Mouse (Mus musculus) cortical plate, adult 2 months (tissue): ENCODE data around the gene Tia1. TPM values are rescaled to one million over a fixed set of nuclear protein-coding genes. Genes with fewer than 3 reads are reported as not detected.

Experiments used
- H3K27ac ChIP-seq: fragments of 200-500 bp; 2 replicates; pipeline ENCODE4 v1.5.1; 2012; ENCODE audit warnings: low read length, control low read depth, inconsistent platforms; ENCODE audit not compliant: insufficient read depth
- H3K4me1 ChIP-seq: fragments of 200-500 bp; 2 replicates; pipeline ENCODE4 v1.6.1; 2011; ENCODE audit warnings: low read length; ENCODE audit not compliant: control insufficient read depth, insufficient read depth
- H3K4me3 ChIP-seq: fragments of 200-500 bp; 2 replicates; pipeline ENCODE4 v1.5.1; 2011; ENCODE audit warnings: mild to moderate bottlenecking, low read length, control low read depth; ENCODE audit not compliant: insufficient read depth
- CTCF ChIP-seq: fragments of 200-500 bp; IDR thresholded peaks from 2 replicates; pipeline ENCODE4 v1.5.1; 2011; ENCODE audit warnings: mild to moderate bottlenecking, control low read depth, low read length; ENCODE audit not compliant: insufficient read depth; ENCODE audit errors: extremely low read depth
- POLR2A ChIP-seq: fragments of 200-500 bp; IDR thresholded peaks from 2 replicates; pipeline ENCODE4 v1.6.1; 2011; ENCODE audit warnings: mild to moderate bottlenecking, low read length, control low read depth; ENCODE audit not compliant: insufficient read depth; ENCODE audit errors: extremely low read depth
- polyA plus RNA-seq: library from polyadenylated mRNA; depleted of rRNA; stranded (reverse); fragments of >200 nt; gene quantifications from 2 replicates; pipeline ENCODE4 v1.2.3, GENCODE M21; 2012; rRNA removed

Gene Tia1
- polyA plus RNA-seq, 1 experiment, result 122 TPM

DNA sequence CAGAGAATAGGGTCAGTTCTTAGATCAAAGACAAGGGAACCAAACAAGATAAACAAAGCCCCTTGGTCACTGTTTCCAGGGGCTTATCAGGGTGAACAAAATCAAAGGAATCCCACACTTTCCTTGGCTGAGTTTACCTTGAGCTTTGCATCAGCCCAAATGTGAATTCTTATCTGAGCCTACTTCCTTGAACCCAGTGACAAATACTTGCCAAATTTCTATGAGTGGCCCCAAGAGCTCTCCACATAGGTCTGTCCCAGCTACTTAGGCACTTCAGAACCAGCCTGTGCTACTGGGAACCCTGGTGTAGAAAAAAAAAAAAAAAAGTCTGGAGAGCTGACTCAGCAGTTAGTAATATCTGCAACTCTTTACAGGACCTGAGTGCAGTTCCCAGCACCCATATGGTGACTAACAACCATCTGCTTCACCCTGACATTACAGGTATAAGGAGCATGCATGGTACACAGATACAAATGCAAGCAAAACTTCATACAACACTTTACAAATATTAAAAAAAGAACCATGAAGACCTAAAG is 70.7 kb downstream of the Tia1 start:
- TF ChIP-seq POLR2A (no peak), CTCF (no peak)
- H3K4me3 ChIP-seq, result no peak overlapping the region
- no peak overlapping the region for H3K27ac ChIP-seq
- H3K4me1 ChIP-seq, result peaks cover 1% of the 10 kb centered on the region; the same call in 1 of the 2 replicates

DNA sequence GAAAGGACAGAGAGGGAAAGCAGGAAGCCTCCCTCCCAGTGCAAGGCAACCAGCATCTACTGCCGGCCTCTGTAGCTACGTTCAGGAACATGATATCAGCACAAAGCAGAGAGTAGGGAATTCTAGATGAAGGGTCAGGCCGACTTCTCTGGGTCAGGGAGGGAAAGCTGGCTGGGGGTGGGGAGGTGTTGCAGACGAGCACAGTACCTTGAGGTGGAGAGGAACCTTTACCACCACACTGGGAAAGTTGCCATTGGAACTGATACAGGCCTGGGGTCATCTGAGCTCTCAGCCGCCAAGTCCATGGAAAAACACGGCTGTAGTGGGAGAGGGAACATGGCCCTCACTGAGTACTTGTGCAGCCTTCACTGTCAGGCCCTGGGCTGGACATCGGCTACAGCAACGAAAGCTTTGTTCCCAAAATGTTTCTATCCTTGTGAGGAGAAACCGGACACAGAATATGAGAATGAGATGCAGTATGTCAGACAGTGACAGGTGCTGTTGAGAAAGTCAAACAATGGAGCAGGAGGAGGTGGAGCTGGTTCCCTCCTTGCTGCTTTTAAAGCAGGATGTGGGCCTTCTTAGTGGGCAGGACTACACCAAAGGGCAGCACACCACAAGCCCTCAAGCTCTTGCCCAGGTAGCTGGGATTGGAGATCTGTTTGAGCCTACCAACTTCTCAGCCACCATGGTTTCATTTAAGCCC is 71.6 kb downstream of the Tia1 start:
- Histone ChIP-seq H3K4me1 (peaks cover 1% of the 10 kb centered on the region; the same call in 1 of the 2 replicates), H3K27ac (no peak overlapping the region), H3K4me3 (no peak overlapping the region)
- TF ChIP-seq CTCF (no peak), POLR2A (no peak)

DNA sequence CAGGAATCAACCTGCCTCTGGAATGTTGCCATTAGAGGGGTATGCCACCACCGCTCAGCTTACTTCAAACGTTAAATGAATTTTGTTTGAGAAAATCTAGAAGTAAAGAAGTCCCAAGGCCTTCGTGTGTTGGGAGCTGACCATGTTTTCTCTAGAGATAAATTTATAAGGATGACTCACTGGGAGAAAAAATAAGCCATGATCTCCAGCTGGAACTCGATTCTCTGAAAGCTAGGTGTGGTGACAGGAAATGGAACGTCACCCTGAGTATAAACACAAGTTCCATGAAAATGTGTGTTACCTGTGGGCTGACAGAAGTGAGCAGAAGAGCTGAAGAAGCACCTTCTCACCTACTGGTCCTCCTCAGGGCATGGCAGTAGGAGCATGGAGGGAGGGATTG is 72.9 kb downstream of the Tia1 start:
- H3K4me3 ChIP-seq, result no peak overlapping the region
- TF ChIP-seq POLR2A, result no peak
- no peak for TF ChIP-seq CTCF
- H3K4me1 ChIP-seq, result peaks cover 1% of the 10 kb centered on the region; the same call in 1 of the 2 replicates
- no peak overlapping the region for H3K27ac ChIP-seq

DNA sequence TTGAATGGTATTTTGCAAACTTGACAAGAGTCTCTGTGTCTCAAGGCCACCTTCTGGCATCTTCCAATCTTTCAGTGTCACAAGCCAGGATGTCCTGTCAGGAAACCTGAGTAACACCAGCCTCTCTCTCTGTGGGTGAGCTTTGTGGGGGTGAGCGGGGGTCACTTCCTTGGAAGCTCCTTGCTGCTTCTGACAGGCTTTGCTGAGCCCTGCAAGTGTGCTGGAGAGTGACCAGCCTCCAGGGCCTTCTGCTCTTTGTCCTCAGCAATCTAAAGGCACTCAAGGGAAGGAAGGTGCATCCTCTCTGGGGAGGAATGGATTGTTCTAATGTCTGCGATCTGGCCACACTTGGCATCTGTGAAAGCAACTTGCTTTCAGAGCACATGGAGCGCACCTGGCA is 75.3 kb downstream of the Tia1 start:
- TF ChIP-seq CTCF (no peak), POLR2A (no peak)
- H3K4me3 ChIP-seq, result no peak overlapping the region

DNA sequence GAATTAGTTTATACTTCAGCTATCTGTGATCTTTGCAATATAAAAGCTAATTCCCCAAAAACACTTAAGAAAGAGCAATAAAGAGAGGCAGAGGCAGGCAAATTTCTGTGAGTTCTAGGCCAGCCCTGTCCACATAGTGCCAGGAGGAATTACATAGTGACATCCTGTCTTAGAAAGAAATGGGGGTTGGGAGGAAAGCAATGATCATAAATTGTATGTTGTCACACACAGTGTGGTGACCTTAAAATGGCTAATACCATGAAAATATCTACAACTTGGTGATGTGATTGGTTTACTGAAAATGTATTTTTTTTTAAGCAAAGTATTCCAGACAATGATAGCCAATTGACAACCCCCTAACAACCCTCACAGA is 75.8 kb downstream of the Tia1 start:
- H3K27ac ChIP-seq, result no peak overlapping the region
- TF ChIP-seq POLR2A (no peak), CTCF (no peak)
- no peaks in the 10 kb centered on the region; the same call in 1 of the 2 replicates for H3K4me1 ChIP-seq
- no peak overlapping the region for H3K4me3 ChIP-seq

More for the DNA sequence above, 75.3 kb downstream of the Tia1 start:
- H3K4me1 ChIP-seq, result no peaks in the 10 kb centered on the region; the same call in 1 of the 2 replicates
- H3K27ac ChIP-seq, result no peak overlapping the region

DNA sequence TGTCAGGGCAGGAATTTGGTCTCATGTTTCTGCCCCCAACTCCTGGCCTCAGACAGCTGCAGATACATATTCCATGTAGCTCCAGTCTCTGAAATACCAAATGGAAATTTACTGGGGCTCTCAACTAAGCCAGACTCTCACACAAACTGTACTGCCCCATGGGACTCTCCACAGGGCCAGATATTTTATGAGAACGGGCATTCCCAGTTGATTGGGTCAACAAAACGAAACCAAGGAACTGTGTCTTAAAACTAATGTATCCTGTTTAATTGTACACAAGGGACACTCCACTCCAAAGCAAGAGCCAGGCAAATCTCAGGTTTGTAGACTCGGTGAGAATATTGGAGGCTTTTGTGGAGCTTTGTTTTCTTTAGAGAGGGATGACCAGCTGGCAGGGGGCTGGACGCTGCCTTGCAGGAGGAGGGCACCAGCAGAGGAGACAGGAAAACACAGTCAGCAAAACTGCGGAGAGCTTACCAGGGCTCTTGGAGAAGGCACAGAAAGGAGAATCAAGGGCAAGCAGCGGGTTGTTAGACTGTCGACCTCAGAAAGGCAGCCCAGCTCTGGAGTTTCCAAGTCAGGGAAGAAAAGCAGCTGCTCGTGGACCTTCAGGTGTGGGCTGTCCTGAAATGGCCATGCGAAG is 76.3 kb downstream of the Tia1 start:
- TF ChIP-seq POLR2A (no peak), CTCF (no peak)
- H3K4me3 ChIP-seq, result no peak overlapping the region
- peak overlapping the region; percentile 63 for H3K27ac ChIP-seq
- H3K4me1 ChIP-seq, result no peaks in the 10 kb centered on the region; the same call in 1 of the 2 replicates

DNA sequence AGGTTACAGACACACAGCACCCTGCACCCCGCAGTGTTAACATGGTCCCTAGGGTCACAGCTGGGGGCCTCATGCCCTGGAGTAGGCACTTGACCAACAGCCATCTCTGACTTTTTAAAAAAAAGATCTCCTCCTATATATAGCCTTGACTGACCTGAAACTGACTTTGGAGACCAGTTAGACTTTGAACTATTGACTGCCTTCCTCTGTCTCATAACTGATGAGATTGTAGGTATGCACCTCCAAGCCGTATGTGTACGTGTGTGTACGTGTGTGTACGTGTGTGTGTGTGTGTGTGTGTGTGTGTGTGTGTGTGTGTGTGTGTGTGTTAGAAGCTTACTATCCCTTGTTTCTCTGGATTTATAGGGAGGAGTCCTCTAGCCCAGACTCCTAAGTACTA is 77.9 kb downstream of the Tia1 start:
- TF ChIP-seq POLR2A (no peak), CTCF (no peak)
- Histone ChIP-seq H3K4me3 (no peak overlapping the region), H3K27ac (no peak overlapping the region), H3K4me1 (no peaks in the 10 kb centered on the region; the same call in 1 of the 2 replicates)

Other genes starting within 250 kb of the Tia1 start
- gene Tgfa, start 209.0 kb upstream of the Tia1 start, polyA plus RNA-seq, result 14.0 and 18.6 TPM in 2 replicates
- gene Fam136a, start 38.6 kb upstream of the Tia1 start, polyA plus RNA-seq, result 24.8 and 26.4 TPM in 2 replicates
- gene Snrpg, start 32.9 kb upstream of the Tia1 start, polyA plus RNA-seq, result 60.5 and 72.1 TPM in 2 replicates
- gene Pcyox1, start 7.1 kb upstream of the Tia1 start, polyA plus RNA-seq, result 64.9 and 67.2 TPM in 2 replicates
- gene Gm44790, start 22.4 kb downstream of the Tia1 start, polyA plus RNA-seq, result 1.0 and 1.5 TPM in 2 replicates
- gene C87436, start 34.2 kb downstream of the Tia1 start, polyA plus RNA-seq, result 21.6 and 21.8 TPM in 2 replicates
- gene Pcbp1, start 122.1 kb downstream of the Tia1 start, polyA plus RNA-seq, result 158 and 165 TPM in 2 replicates
- gene Asprv1, start 223.9 kb downstream of the Tia1 start, polyA plus RNA-seq, result 3.0 and 4.0 TPM in 2 replicates